Mouse (Mus musculus) kidney, embryonic 15.5 days (tissue): ENCODE data around the gene Dthd1. TPM values are rescaled to one million over a fixed set of nuclear protein-coding genes. Genes with fewer than 3 reads are reported as not detected.

Experiments
- ATAC-seq: fragments of 200-750 bp; cut with Nextera tagmentation; replicated peaks from 2 replicates; pipeline ENCODE4 v1.8.0; 2017; ENCODE audit warnings: moderate TSS enrichment; ENCODE audit not compliant: low FRiP score
- H3K27ac ChIP-seq: fragments of 300-500 bp; sonication (generic); 2 replicates; pipeline ENCODE4 v1.5.1; 2015; ENCODE audit warnings: mild to moderate bottlenecking, inconsistent platforms
- H3K27me3 ChIP-seq: fragments of 300-500 bp; sonication (generic); 2 replicates; pipeline ENCODE4 v1.6.1; 2015; ENCODE audit warnings: inconsistent platforms
- H3K36me3 ChIP-seq: fragments of 300-500 bp; sonication (generic); 2 replicates; pipeline ENCODE4 v1.6.1; 2015; ENCODE audit warnings: inconsistent platforms
- H3K4me1 ChIP-seq: fragments of 300-500 bp; sonication (generic); 2 replicates; pipeline ENCODE4 v1.6.1; 2015; ENCODE audit warnings: inconsistent platforms
- H3K4me2 ChIP-seq: fragments of 300-500 bp; sonication (generic); 2 replicates; pipeline ENCODE4 v1.6.1; 2015; ENCODE audit warnings: moderate library complexity, mild to moderate bottlenecking, inconsistent platforms
- H3K4me3 ChIP-seq: fragments of 300-500 bp; sonication (generic); replicated peaks from 2 replicates; pipeline ENCODE4 v1.5.1; 2015; ENCODE audit warnings: mild to moderate bottlenecking, inconsistent platforms
- H3K9ac ChIP-seq: fragments of 300-500 bp; sonication (generic); 2 replicates; pipeline ENCODE4 v1.6.1; 2015; ENCODE audit warnings: mild to moderate bottlenecking, inconsistent platforms
- H3K9me3 ChIP-seq: fragments of 300-500 bp; sonication (generic); replicated peaks from 2 replicates; pipeline ENCODE4 v1.6.1; 2016; ENCODE audit warnings: inconsistent platforms
- WGBS: fragments of 180-500 bp; shearing (Covaris S2); methylation state at CpG from one replicate; pipeline ENCODE4 v1.1.7; 2015; ENCODE audit warnings: mixed read lengths; 5-methylcytosine and 5-hydroxymethylcytosine counted together
- polyA plus RNA-seq: library from polyadenylated mRNA; unstranded; fragments of >200 nt; fragmentation: Nextera tagmentation; extraction: Ambion mirVana; gene quantifications from 2 replicates; pipeline ENCODE4 v1.2.1, GENCODE M21; 2015

Dthd1 gene
- not detected in 2 replicates for polyA plus RNA-seq

GRCm38 (mm10) chr5:62813402-62814071, at the start of gene Dthd1:
TSS of gene Dthd1 (plus strand) at chr5:62813823.
- H3K36me3 ChIP-seq = no peaks in the 10 kb centered on the region
- ATAC-seq = no peak
- no peak within 1 kb of the TSS for H3K4me3 ChIP-seq
- H3K4me1 ChIP-seq = no peaks in the 10 kb centered on the region
- H3K9ac ChIP-seq = no peak within 1 kb of the TSS
- H3K4me2 ChIP-seq = no peak within 1 kb of the TSS
- WGBS = 85% methylated on average over 6 of the region's 6 CpGs
- no peak within 1 kb of the TSS for H3K27ac ChIP-seq
- no peaks in the 10 kb centered on the region for H3K27me3 ChIP-seq
- no peaks in the 10 kb centered on the region for H3K9me3 ChIP-seq

GRCm38 (mm10) chr5:62764161-62764560, 49.5 kb upstream of the Dthd1 start:
- H3K4me1 ChIP-seq = 0 out of 2 replicates have a peak, but pooled peaks cover 4% of the 10 kb centered on the region
- H3K36me3 ChIP-seq = no peaks in the 10 kb centered on the region
- no peak overlapping the region for H3K4me3 ChIP-seq
- H3K4me2 ChIP-seq = no peak overlapping the region
- H3K27ac ChIP-seq = no peak overlapping the region
- no peaks in the 10 kb centered on the region for H3K9me3 ChIP-seq
- 61% methylated on average over 5 of the region's 5 CpGs for WGBS
- no peaks in the 10 kb centered on the region for H3K27me3 ChIP-seq
- H3K9ac ChIP-seq = no peak overlapping the region
- no peak for ATAC-seq

- Histone ChIP-seq H3K9ac (peak overlapping the region; percentile 55), H3K4me2 (peak overlapping the region; percentile 84), H3K27me3 (no peaks in the 10 kb centered on the region), H3K9me3 (no peaks in the 10 kb centered on the region), H3K4me1 (0 out of 2 replicates have a peak, but pooled peaks cover 4% of the 10 kb centered on the region), H3K4me3 (peak overlapping the region; percentile 51), H3K36me3 (no peaks in the 10 kb centered on the region), H3K27ac (no peak overlapping the region)
- 15% methylated on average over 5 of the region's 5 CpGs for WGBS
- peak; percentile 41 for ATAC-seq
These were observed 48.2 kb upstream of the Dthd1 start for GRCm38 (mm10) chr5:62765459-62765783.

GRCm38 (mm10) chr5:62765784-62766701, 47.6 kb upstream of the Dthd1 start, which contains the start of gene Arap2:
TSS of gene Arap2 (minus strand) at chr5:62766159.
- Histone ChIP-seq H3K4me2 (peak within 1 kb of the TSS; percentile 84), H3K4me3 (peak within 1 kb of the TSS; percentile 51), H3K27ac (0 out of 2 replicates have a peak within 1 kb of the TSS, but pooled peaks have one; percentile 51), H3K36me3 (no peaks in the 10 kb centered on the region), H3K9me3 (no peaks in the 10 kb centered on the region), H3K4me1 (0 out of 2 replicates have a peak, but pooled peaks cover 4% of the 10 kb centered on the region), H3K9ac (peak within 1 kb of the TSS; percentile 55), H3K27me3 (no peaks in the 10 kb centered on the region)
- peak; percentile 94 for ATAC-seq
- under 1% methylated on average over 78 of the region's 106 CpGs for WGBS

GRCm38 (mm10) chr5:62771775-62772599, 41.6 kb upstream of the Dthd1 start:
- H3K9me3 ChIP-seq = no peaks in the 10 kb centered on the region
- ATAC-seq = no peak
- H3K9ac ChIP-seq = no peak overlapping the region
- no peaks in the 10 kb centered on the region for H3K27me3 ChIP-seq
- H3K4me3 ChIP-seq = no peak overlapping the region
- WGBS = 85% methylated on average over 11 of the region's 11 CpGs
- no peaks in the 10 kb centered on the region for H3K36me3 ChIP-seq
- H3K4me1 ChIP-seq = no peaks in the 10 kb centered on the region
- H3K4me2 ChIP-seq = no peak overlapping the region
- no peak overlapping the region for H3K27ac ChIP-seq

GRCm38 (mm10) chr5:62777804-62778203, 35.8 kb upstream of the Dthd1 start:
- Histone ChIP-seq H3K27ac (no peak overlapping the region), H3K4me2 (no peak overlapping the region), H3K36me3 (no peaks in the 10 kb centered on the region), H3K4me1 (no peaks in the 10 kb centered on the region), H3K9ac (no peak overlapping the region), H3K27me3 (no peaks in the 10 kb centered on the region), H3K9me3 (no peaks in the 10 kb centered on the region), H3K4me3 (no peak overlapping the region)
- WGBS = 63% methylated on average over 8 of the region's 8 CpGs
- ATAC-seq = no peak

- no peak for ATAC-seq
- Histone ChIP-seq H3K27me3 (no peaks in the 10 kb centered on the region), H3K9me3 (no peaks in the 10 kb centered on the region), H3K9ac (no peak overlapping the region), H3K4me2 (no peak overlapping the region), H3K36me3 (no peaks in the 10 kb centered on the region), H3K27ac (no peak overlapping the region), H3K4me3 (no peak overlapping the region), H3K4me1 (no peaks in the 10 kb centered on the region)
- 69% methylated on average over 5 of the region's 5 CpGs for WGBS
These were observed 34.9 kb upstream of the Dthd1 start for GRCm38 (mm10) chr5:62778682-62779081.

GRCm38 (mm10) chr5:62786809-62787208, 26.8 kb upstream of the Dthd1 start:
- Histone ChIP-seq H3K36me3 (no peaks in the 10 kb centered on the region), H3K27ac (no peak overlapping the region), H3K27me3 (no peaks in the 10 kb centered on the region), H3K4me2 (no peak overlapping the region), H3K4me3 (no peak overlapping the region), H3K4me1 (no peaks in the 10 kb centered on the region), H3K9ac (no peak overlapping the region), H3K9me3 (no peaks in the 10 kb centered on the region)
- ATAC-seq = no peak
- WGBS = 81% methylated on average over 3 of the region's 3 CpGs

- no peak for ATAC-seq
- H3K4me3 ChIP-seq = no peak overlapping the region
- H3K4me1 ChIP-seq = no peaks in the 10 kb centered on the region
- H3K9me3 ChIP-seq = no peaks in the 10 kb centered on the region
- no peak overlapping the region for H3K27ac ChIP-seq
- no peaks in the 10 kb centered on the region for H3K36me3 ChIP-seq
- WGBS = 90% methylated on average over 5 of the region's 5 CpGs
- H3K27me3 ChIP-seq = no peaks in the 10 kb centered on the region
- no peak overlapping the region for H3K9ac ChIP-seq
- H3K4me2 ChIP-seq = no peak overlapping the region
These were observed 22.6 kb upstream of the Dthd1 start for GRCm38 (mm10) chr5:62790921-62791564.

GRCm38 (mm10) chr5:62792776-62793175, 20.8 kb upstream of the Dthd1 start:
- no peak for ATAC-seq
- 81% methylated on average over 1 of the region's 1 CpGs for WGBS

GRCm38 (mm10) chr5:62814072-62814414, 420 bp downstream of the Dthd1 start:
- Histone ChIP-seq H3K36me3 (no peaks in the 10 kb centered on the region), H3K27ac (no peak overlapping the region), H3K4me1 (no peaks in the 10 kb centered on the region), H3K27me3 (no peaks in the 10 kb centered on the region), H3K9me3 (no peaks in the 10 kb centered on the region), H3K4me2 (no peak overlapping the region), H3K9ac (no peak overlapping the region), H3K4me3 (no peak overlapping the region)
- WGBS = 88% methylated on average over 1 of the region's 1 CpGs
- no peak for ATAC-seq

More at GRCm38 (mm10) chr5:62792776-62793175, 20.8 kb upstream of the Dthd1 start:
- Histone ChIP-seq H3K4me3 (no peak overlapping the region), H3K4me2 (no peak overlapping the region), H3K9me3 (no peaks in the 10 kb centered on the region), H3K27me3 (no peaks in the 10 kb centered on the region), H3K36me3 (no peaks in the 10 kb centered on the region), H3K9ac (no peak overlapping the region), H3K4me1 (no peaks in the 10 kb centered on the region), H3K27ac (no peak overlapping the region)
